Mouse (Mus musculus) heart, embryonic 14.5 days (tissue): ENCODE measurements around the gene Gm7138. TPM values are rescaled to one million over a fixed set of nuclear protein-coding genes. Genes with fewer than 3 reads are reported as not detected.
"Not testable (repeated sequence)": the region's sequence is repeated elsewhere in the genome, so short reads cannot be mapped to it uniquely, and the experiment has no call there.

Experiments used
- ATAC-seq: fragments of 200-750 bp; cut with Nextera tagmentation; 2 replicates; pipeline ENCODE4 v1.8.0; 2017; ENCODE audit warnings: low read depth, moderate TSS enrichment; ENCODE audit not compliant: insufficient number of reproducible peaks, insufficient read depth, low FRiP score
- H3K27ac ChIP-seq, 2 experiments: fragments of 200-500 bp in 1 of 2; fragments of 300-500 bp in 1 of 2; sonication (generic) in 1 of 2; replicated peaks in 1 of 2; 2 replicates each; pipeline ENCODE4 v1.5.1; 2012 to 2014; ENCODE audit warnings: low read depth in 2 of 2, low read length in 2 of 2, control low read depth in 1 of 2, mild to moderate bottlenecking in 1 of 2, mixed read lengths in 1 of 2; ENCODE audit not compliant: control insufficient read depth in 1 of 2, insufficient read depth in 1 of 2
- H3K27me3 ChIP-seq: fragments of 300-500 bp; sonication (generic); 2 replicates; pipeline ENCODE4 v1.6.1; 2014; ENCODE audit warnings: mild to moderate bottlenecking, low read length, control low read depth; ENCODE audit not compliant: control insufficient read depth, insufficient read depth
- H3K36me3 ChIP-seq: fragments of 300-500 bp; sonication (generic); 2 replicates; pipeline ENCODE4 v1.6.1; 2014; ENCODE audit warnings: mild to moderate bottlenecking, control low read depth, low read length, mixed read lengths; ENCODE audit not compliant: control insufficient read depth, insufficient read depth
- H3K4me1 ChIP-seq, 2 experiments: fragments of 200-500 bp in 1 of 2; fragments of 300-500 bp in 1 of 2; sonication (generic) in 1 of 2; 2 replicates each; pipeline ENCODE4 v1.6.1; 2012 to 2014; ENCODE audit warnings: low read length in 2 of 2, control low read depth in 1 of 2, mixed read lengths in 1 of 2; ENCODE audit not compliant: control insufficient read depth in 2 of 2, insufficient read depth in 2 of 2
- H3K4me2 ChIP-seq: fragments of 300-500 bp; sonication (generic); 2 replicates; pipeline ENCODE4 v1.6.1; 2014; ENCODE audit warnings: mild to moderate bottlenecking, low read length
- H3K4me3 ChIP-seq, 2 experiments: fragments of 200-500 bp in 1 of 2; fragments of 300-500 bp in 1 of 2; sonication (generic) in 1 of 2; 2 replicates each; pipeline ENCODE4 v1.5.1; 2012 to 2014; ENCODE audit warnings: low read length in 2 of 2, mild to moderate bottlenecking in 2 of 2, control low read depth in 1 of 2, low read depth in 1 of 2, moderate library complexity in 1 of 2; ENCODE audit not compliant: control insufficient read depth in 1 of 2, insufficient read depth in 1 of 2
- H3K9ac ChIP-seq: fragments of 300-500 bp; sonication (generic); 2 replicates; pipeline ENCODE4 v1.6.1; 2014; ENCODE audit warnings: mild to moderate bottlenecking, low read length
- H3K9me3 ChIP-seq: fragments of 300-500 bp; sonication (generic); 2 replicates; pipeline ENCODE4 v1.6.1; 2016; ENCODE audit warnings: low read length, control low read depth; ENCODE audit not compliant: control insufficient read depth
- WGBS: fragments of 180-500 bp; shearing (Covaris S2); extraction: QIAGEN DNeasy Blood & Tissue Kit; methylation state at CpG from one replicate; pipeline ENCODE4 v1.1.7; 2014; 5-methylcytosine and 5-hydroxymethylcytosine counted together
- polyA plus RNA-seq: library from polyadenylated mRNA; unstranded; fragments of >200 nt; fragmentation: Nextera tagmentation; extraction: Ambion mirVana; gene quantifications from 2 replicates; pipeline ENCODE4 v1.2.1, GENCODE M21; 2014

Gene Gm7138
- polyA plus RNA-seq, 1 experiment from 2014 or later = not detected

GRCm38 (mm10) chr10:77772142-77772541 is 4.6 kb downstream of the Gm7138 start:
- H3K36me3 ChIP-seq, H3K9ac ChIP-seq, H3K27me3 ChIP-seq, H3K4me3 ChIP-seq, H3K9me3 ChIP-seq, H3K27ac ChIP-seq, H3K4me1 ChIP-seq, H3K4me2 ChIP-seq, ATAC-seq: not testable (repeated sequence)
- 30% methylated on average over 1 of the region's 3 CpGs for WGBS

GRCm38 (mm10) chr10:77771225-77771624 is 5.5 kb downstream of the Gm7138 start, which contains the start of gene Gm3238:
Gene Gm3238 (minus strand): TSS chr10:77771325.
- not testable (repeated sequence) for ATAC-seq, H3K36me3 ChIP-seq
- 67% methylated on average over 1 of the region's 1 CpGs for WGBS

DNA sequence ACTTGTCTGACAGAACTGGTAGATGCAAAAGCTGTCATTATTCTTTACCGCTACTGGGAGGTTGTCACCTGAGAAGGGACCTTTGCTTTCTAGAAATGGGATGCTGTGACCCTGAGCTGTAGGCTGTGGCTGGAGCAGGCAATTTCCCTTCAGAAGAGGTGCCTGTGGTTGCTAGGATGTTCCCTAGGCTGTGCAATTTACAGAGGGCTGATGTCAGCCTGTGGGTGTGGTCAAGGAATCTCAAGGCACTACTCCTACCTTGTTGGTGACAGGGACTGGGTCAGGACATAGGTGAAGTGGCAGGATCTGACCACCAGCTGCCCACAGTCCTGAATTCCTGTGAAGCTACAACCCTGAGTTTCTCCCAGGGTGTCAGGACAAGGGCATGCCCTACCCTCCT is 7.0 kb downstream of the Gm7138 start:
- no peaks in the 10 kb centered on the region; the same call in 1 of the 2 replicates for H3K9me3 ChIP-seq
- H3K27ac ChIP-seq = no peak overlapping the region
- peak; percentile 50; the same call in 1 of the 2 replicates for ATAC-seq
- no peak overlapping the region for H3K4me2 ChIP-seq
- H3K27me3 ChIP-seq = no peaks in the 10 kb centered on the region
- no peaks in the 10 kb centered on the region for H3K36me3 ChIP-seq
- H3K9ac ChIP-seq = no peak overlapping the region
- no peaks in the 10 kb centered on the region for H3K4me1 ChIP-seq
- H3K4me3 ChIP-seq = no peak overlapping the region
- WGBS = 76% methylated on average over 1 of the region's 1 CpGs

More at GRCm38 (mm10) chr10:77771225-77771624, 5.5 kb downstream of the Gm7138 start, which contains the start of gene Gm3238:
- not testable (repeated sequence) for H3K4me3 ChIP-seq, H3K4me1 ChIP-seq, H3K9me3 ChIP-seq, H3K9ac ChIP-seq, H3K27ac ChIP-seq, H3K4me2 ChIP-seq, H3K27me3 ChIP-seq

DNA sequence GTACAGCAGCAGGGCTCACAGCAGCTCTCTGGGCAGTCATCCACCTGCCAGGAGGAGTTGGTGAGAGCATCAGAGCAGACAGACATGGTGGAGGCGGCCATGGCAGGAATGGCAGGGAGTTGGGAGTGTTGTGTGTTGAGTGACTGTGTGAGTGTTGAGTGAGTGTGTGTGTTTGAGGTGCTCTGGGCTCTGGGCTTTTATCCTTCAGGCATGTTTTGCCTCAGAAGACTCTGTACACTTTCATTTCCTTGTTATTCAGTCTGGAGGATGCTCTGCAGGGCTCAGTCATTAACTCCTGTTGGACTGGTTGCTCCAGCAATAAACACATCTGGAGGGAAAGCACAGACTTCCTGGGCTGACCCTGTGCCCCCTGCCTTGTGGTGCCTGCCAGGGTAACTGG is 17.2 kb downstream of the Gm7138 start, which contains the start of gene Gm3233:
Gm3233 (minus strand) TSS at position 101 of the 400 bp plus-strand sequence.
- not testable (repeated sequence) for H3K4me3 ChIP-seq, H3K4me1 ChIP-seq, H3K9ac ChIP-seq, H3K27ac ChIP-seq, H3K36me3 ChIP-seq, ATAC-seq, H3K27me3 ChIP-seq, H3K4me2 ChIP-seq, H3K9me3 ChIP-seq
- WGBS = no CpG with 5 or more reads among the region's 1 CpGs

GRCm38 (mm10) chr10:77753448-77753847 is 23.3 kb downstream of the Gm7138 start:
- ATAC-seq = no peak
- no peaks in the 10 kb centered on the region for H3K36me3 ChIP-seq
- H3K9me3 ChIP-seq = no peaks in the 10 kb centered on the region
- H3K4me2 ChIP-seq = no peak overlapping the region
- no peaks in the 10 kb centered on the region for H3K4me1 ChIP-seq
- H3K27ac ChIP-seq = no peak overlapping the region
- no peak overlapping the region for H3K9ac ChIP-seq
- no peak overlapping the region for H3K4me3 ChIP-seq
- H3K27me3 ChIP-seq = no peaks in the 10 kb centered on the region

DNA sequence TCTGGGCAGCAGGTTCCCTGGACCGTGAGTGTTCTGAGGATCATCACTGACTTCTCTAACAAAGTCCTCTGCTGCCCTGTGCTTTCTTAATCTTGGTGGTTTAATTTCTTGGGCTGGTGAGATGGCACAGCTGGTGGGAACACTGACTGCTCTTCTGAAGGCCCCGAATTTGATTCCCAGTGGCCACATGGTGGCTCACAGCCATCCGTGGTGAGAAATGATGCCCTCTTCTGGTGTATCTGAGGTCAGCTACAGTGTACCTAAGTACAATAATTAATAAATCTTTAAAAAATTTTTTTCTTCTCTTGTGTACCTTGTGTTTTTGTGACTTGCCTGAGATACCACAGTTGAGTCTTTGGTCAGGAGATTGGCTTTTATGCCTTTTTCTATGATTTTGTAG is 24.4 kb downstream of the Gm7138 start:
- 59% methylated on average over 3 of the region's 3 CpGs for WGBS
- not testable (repeated sequence) for H3K27ac ChIP-seq

GRCm38 (mm10) chr10:77751254-77751653 is 25.5 kb downstream of the Gm7138 start, which contains the start of gene Gm9736:
Gene Gm9736 (minus strand): TSS chr10:77751354.
- not testable (repeated sequence) for H3K4me3 ChIP-seq, H3K36me3 ChIP-seq, ATAC-seq, H3K27ac ChIP-seq, H3K9ac ChIP-seq, H3K9me3 ChIP-seq, H3K4me2 ChIP-seq, H3K27me3 ChIP-seq, H3K4me1 ChIP-seq
- WGBS = 44% methylated on average over 1 of the region's 1 CpGs

More for the DNA sequence above, 24.4 kb downstream of the Gm7138 start:
- not testable (repeated sequence) for H3K9ac ChIP-seq, H3K9me3 ChIP-seq, H3K27me3 ChIP-seq, ATAC-seq, H3K36me3 ChIP-seq, H3K4me2 ChIP-seq, H3K4me3 ChIP-seq, H3K4me1 ChIP-seq

- H3K4me1 ChIP-seq, H3K4me2 ChIP-seq, H3K9me3 ChIP-seq, H3K4me3 ChIP-seq, ATAC-seq, H3K27ac ChIP-seq, H3K36me3 ChIP-seq, H3K9ac ChIP-seq, H3K27me3 ChIP-seq: not testable (repeated sequence)
- WGBS = 59% methylated on average over 1 of the region's 1 CpGs
Measured at GRCm38 (mm10) chr10:77750686-77751085, 26.1 kb downstream of the Gm7138 start.
